Mouse (Mus musculus): ENCODE results near the gene Entpd1.

DNA sequence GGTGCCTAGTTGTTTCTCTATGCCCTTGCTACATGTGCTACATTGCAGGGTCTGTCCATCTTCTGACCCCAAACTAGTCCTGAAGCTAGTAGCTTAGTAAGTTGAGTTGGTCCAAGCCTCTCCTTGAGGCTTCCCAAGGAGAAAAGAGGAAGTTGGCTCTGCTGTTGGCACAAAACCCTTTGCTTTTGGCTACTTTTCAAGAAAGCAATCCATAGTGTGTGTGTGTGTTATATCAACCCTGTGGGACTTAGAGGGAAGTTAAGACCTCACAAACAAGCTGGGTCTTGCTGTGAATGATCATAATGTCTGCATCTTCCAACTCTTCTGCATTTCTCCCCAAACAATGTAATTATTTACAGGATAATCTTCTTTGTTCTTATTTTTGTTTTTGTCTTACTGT, 16.8 kb downstream of the Entpd1 start:
- TF ChIP-seq CTCF (IDR thresholded peaks at IDR 0.05 in 2 of 3, conservative IDR thresholded peaks at IDR 0.05 in 1 of 3; ENCODE audit: control insufficient read depth in 1 of 3, insufficient read depth in 1 of 3, low read depth in 2 of 3, low read length in 3 of 3, poor library complexity in 1 of 3, severe bottlenecking in 1 of 3) (no peak), POLR2A (IDR thresholded peaks at IDR 0.05; ENCODE audit: control insufficient read depth in 1 of 2, insufficient read depth in 1 of 2, low read depth in 1 of 2, low read length in 2 of 2, poor library complexity in 1 of 2) (no peak), GATA1 (IDR thresholded peaks at IDR 0.05; ENCODE audit: low read depth, low read length) (no peak), E2F4 (IDR thresholded peaks at IDR 0.05; ENCODE audit: borderline replicate concordance, low read depth, low read length) (no peak), ZNF384 (IDR thresholded peaks at IDR 0.05; ENCODE audit: low read depth, low read length) (no peak), MXI1 (IDR thresholded peaks at IDR 0.05; ENCODE audit: low read depth, low read length) (no peak), USF1 (IDR thresholded peaks at IDR 0.05; ENCODE audit: low read depth, low read length) (no peak), TCF12 (IDR thresholded peaks at IDR 0.05; ENCODE audit: low read depth, low read length) (no peak)
